Mouse (Mus musculus): ENCODE measurements around the gene Tab1. TPM values are rescaled to one million over a fixed set of nuclear protein-coding genes. Genes with fewer than 3 reads are reported as not detected.

Gene Tab1
- polyA plus RNA-seq, 1 experiment from 2014 or later = 29.9 TPM

- 78% methylated on average over 3 of the region's 3 CpGs for WGBS
- Histone ChIP-seq H3K27me3 (ENCODE audit: control insufficient read depth, insufficient read depth, low read length) (no peaks in the 10 kb centered on the region), H3K9me3 (replicated peaks; ENCODE audit: control insufficient read depth, low read length) (no peaks in the 10 kb centered on the region), H3K4me1 (ENCODE audit: control insufficient read depth, insufficient read depth, low read length) (peaks cover 28% of the 10 kb centered on the region), H3K4me3 (ENCODE audit: low read length) (no peak overlapping the region), H3K27ac (ENCODE audit: low read length) (no peak overlapping the region), H3K36me3 (ENCODE audit: control insufficient read depth, insufficient read depth) (no peaks in the 10 kb centered on the region), H3K4me2 (ENCODE audit: low read depth, low read length) (no peak overlapping the region), H3K9ac (ENCODE audit: low read length) (no peak overlapping the region)
- no peak for ATAC-seq (replicated peaks; ENCODE audit: extremely low read depth, insufficient read depth, low FRiP score)
Observed at GRCm38 (mm10) chr15:80100196-80100595, 32.7 kb upstream of the Tab1 start.

DNA sequence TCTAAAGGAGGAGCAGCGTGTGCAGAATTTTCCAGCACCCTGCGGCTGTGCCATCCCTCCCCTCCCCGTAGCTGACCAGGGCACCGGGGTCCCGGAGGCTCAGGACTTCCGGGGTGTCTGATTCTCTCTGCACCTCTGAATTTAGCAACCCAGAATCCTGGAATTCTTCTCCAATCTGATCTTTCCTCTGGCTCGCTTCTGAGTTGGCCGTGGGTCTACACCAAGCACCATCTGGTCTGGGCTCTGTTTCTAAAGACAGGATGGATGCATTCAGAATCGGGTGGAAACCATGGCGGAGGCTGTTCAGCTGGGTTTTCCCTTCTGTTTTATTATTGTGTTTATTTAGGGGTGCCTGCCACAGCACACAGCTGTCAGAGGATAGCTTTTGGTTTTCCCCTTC, 32.1 kb upstream of the Tab1 start:
- ATAC-seq (replicated peaks; ENCODE audit: extremely low read depth, insufficient read depth, low FRiP score) = no peak
- Histone ChIP-seq H3K9ac (ENCODE audit: low read length) (no peak overlapping the region), H3K36me3 (ENCODE audit: control insufficient read depth, insufficient read depth) (no peaks in the 10 kb centered on the region), H3K4me3 (ENCODE audit: low read length) (no peak overlapping the region), H3K4me1 (ENCODE audit: control insufficient read depth, insufficient read depth, low read length) (peaks cover 28% of the 10 kb centered on the region), H3K27ac (ENCODE audit: low read length) (no peak overlapping the region), H3K27me3 (ENCODE audit: control insufficient read depth, insufficient read depth, low read length) (no peaks in the 10 kb centered on the region), H3K9me3 (replicated peaks; ENCODE audit: control insufficient read depth, low read length) (no peaks in the 10 kb centered on the region), H3K4me2 (ENCODE audit: low read depth, low read length) (no peak overlapping the region)
- 72% methylated on average over 10 of the region's 10 CpGs for WGBS

- no peaks in the 10 kb centered on the region for H3K27me3 ChIP-seq (ENCODE audit: control insufficient read depth, insufficient read depth, low read length)
- no peak overlapping the region for H3K4me2 ChIP-seq (ENCODE audit: low read depth, low read length)
- no peak for ATAC-seq (replicated peaks; ENCODE audit: extremely low read depth, insufficient read depth, low FRiP score)
- H3K9me3 ChIP-seq (replicated peaks; ENCODE audit: control insufficient read depth, low read length) = no peaks in the 10 kb centered on the region
- no peak overlapping the region for H3K9ac ChIP-seq (ENCODE audit: low read length)
- peaks cover 27% of the 10 kb centered on the region for H3K4me1 ChIP-seq (ENCODE audit: control insufficient read depth, insufficient read depth, low read length)
- no peaks in the 10 kb centered on the region for H3K36me3 ChIP-seq (ENCODE audit: control insufficient read depth, insufficient read depth)
- no peak overlapping the region for H3K4me3 ChIP-seq (ENCODE audit: low read length)
- 83% methylated on average over 6 of the region's 6 CpGs for WGBS
- H3K27ac ChIP-seq (ENCODE audit: low read length) = no peak overlapping the region
Observed at GRCm38 (mm10) chr15:80101503-80101902, 31.4 kb upstream of the Tab1 start.

GRCm38 (mm10) chr15:80102495-80102894, 30.4 kb upstream of the Tab1 start:
- peaks cover 17% of the 10 kb centered on the region for H3K4me1 ChIP-seq (ENCODE audit: control insufficient read depth, insufficient read depth, low read length)
- ATAC-seq (replicated peaks; ENCODE audit: extremely low read depth, insufficient read depth, low FRiP score) = no peak
- H3K9ac ChIP-seq (ENCODE audit: low read length) = no peak overlapping the region
- no peak overlapping the region for H3K4me2 ChIP-seq (ENCODE audit: low read depth, low read length)
- H3K9me3 ChIP-seq (replicated peaks; ENCODE audit: control insufficient read depth, low read length) = no peaks in the 10 kb centered on the region
- H3K4me3 ChIP-seq (ENCODE audit: low read length) = no peak overlapping the region
- H3K27me3 ChIP-seq (ENCODE audit: control insufficient read depth, insufficient read depth, low read length) = no peaks in the 10 kb centered on the region
- no peak overlapping the region for H3K27ac ChIP-seq (ENCODE audit: low read length)
- 77% methylated on average over 6 of the region's 6 CpGs for WGBS
- H3K36me3 ChIP-seq (ENCODE audit: control insufficient read depth, insufficient read depth) = no peaks in the 10 kb centered on the region

DNA sequence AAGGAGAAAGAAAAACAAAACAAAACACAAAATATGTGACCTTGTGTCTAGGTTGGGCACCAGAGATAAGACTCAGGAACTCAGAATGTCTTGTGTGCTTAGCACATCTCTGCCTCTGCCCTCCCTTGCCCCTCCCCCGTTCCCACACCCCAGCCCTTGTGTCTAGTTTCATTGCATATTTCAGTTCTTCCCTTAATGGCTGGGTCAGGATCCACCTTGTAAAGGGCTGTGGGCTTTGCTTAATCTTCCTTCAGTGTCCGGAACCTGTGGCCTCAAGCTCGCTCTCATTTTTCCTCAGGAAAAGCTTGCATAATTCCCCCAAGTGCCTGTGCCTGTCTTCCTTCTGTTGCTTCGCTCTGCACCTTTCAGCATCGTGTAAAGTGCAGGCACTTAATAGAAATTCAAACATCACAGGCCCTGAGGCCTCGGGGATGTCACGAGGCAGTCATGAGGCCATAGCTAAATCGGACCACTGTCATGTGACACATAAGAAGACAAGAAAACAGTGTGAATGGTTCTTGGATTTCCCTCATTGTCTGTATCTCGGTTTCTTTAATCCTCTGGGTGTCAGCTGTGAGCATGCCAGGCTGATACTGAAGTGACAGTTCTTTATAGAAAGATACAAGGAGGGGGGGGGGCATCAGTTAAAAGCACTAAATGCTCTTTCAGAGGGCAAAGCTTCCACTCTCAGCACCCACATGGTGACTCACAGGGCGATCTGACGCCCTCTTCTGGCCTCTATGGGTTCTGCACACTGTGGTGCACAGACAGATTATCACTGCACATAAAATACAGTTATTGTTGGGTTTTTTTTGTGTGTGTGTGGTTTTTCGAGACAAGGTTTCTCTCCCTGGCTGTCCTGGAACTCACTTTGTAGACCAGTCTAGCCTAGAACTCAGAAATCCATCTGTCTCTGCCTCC, 27.2 kb upstream of the Tab1 start:
- ATAC-seq (replicated peaks; ENCODE audit: extremely low read depth, insufficient read depth, low FRiP score) = peak; percentile 61; the same call in 1 of the 2 replicates
- H3K9me3 ChIP-seq (replicated peaks; ENCODE audit: control insufficient read depth, low read length) = no peaks in the 10 kb centered on the region
- no peaks in the 10 kb centered on the region for H3K36me3 ChIP-seq (ENCODE audit: control insufficient read depth, insufficient read depth)
- no peak overlapping the region for H3K27ac ChIP-seq (ENCODE audit: low read length)
- no peaks in the 10 kb centered on the region for H3K27me3 ChIP-seq (ENCODE audit: control insufficient read depth, insufficient read depth, low read length)
- no peaks in the 10 kb centered on the region; the same call in 1 of the 2 replicates for H3K4me1 ChIP-seq (ENCODE audit: control insufficient read depth, insufficient read depth, low read length)
- H3K9ac ChIP-seq (ENCODE audit: low read length) = no peak overlapping the region
- H3K4me2 ChIP-seq (ENCODE audit: low read depth, low read length) = no peak overlapping the region
- 53% methylated on average over 12 of the region's 12 CpGs for WGBS
- H3K4me3 ChIP-seq (ENCODE audit: low read length) = no peak overlapping the region

DNA sequence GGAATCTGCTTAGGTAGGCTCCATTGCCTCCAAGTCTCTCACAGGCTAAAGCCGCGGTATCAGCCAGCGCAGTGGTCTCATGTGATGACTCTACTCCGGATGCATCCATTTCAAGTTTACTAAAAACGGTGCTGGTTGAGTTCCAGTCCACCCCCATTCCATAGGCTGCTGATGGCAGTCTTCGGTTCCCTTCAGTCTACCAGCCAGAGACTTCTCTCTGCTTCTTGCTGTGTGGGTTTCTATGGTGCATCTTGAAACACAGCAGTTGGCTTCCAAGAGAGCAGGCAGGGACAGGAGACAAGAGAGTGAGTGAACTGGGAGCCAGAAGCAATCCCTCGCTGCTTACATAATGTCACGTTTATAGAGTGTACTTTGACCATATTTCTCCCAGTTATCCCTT, 25.8 kb upstream of the Tab1 start:
- Histone ChIP-seq H3K4me3 (ENCODE audit: low read length) (no peak overlapping the region), H3K36me3 (ENCODE audit: control insufficient read depth, insufficient read depth) (no peaks in the 10 kb centered on the region)
- WGBS = 93% methylated on average over 8 of the region's 8 CpGs

GRCm38 (mm10) chr15:80107575-80107974, 25.4 kb upstream of the Tab1 start:
- Histone ChIP-seq H3K9ac (ENCODE audit: low read length) (no peak overlapping the region), H3K4me3 (ENCODE audit: low read length) (no peak overlapping the region), H3K4me1 (ENCODE audit: control insufficient read depth, insufficient read depth, low read length) (no peaks in the 10 kb centered on the region; the same call in 1 of the 2 replicates), H3K27me3 (ENCODE audit: control insufficient read depth, insufficient read depth, low read length) (no peaks in the 10 kb centered on the region), H3K9me3 (replicated peaks; ENCODE audit: control insufficient read depth, low read length) (peaks cover 2% of the 10 kb centered on the region; the same call in 1 of the 2 replicates), H3K27ac (ENCODE audit: low read length) (no peak overlapping the region), H3K4me2 (ENCODE audit: low read depth, low read length) (no peak overlapping the region), H3K36me3 (ENCODE audit: control insufficient read depth, insufficient read depth) (no peaks in the 10 kb centered on the region)
- WGBS = 83% methylated on average over 3 of the region's 3 CpGs
- no peak for ATAC-seq (replicated peaks; ENCODE audit: extremely low read depth, insufficient read depth, low FRiP score)

More for the DNA sequence above, 25.8 kb upstream of the Tab1 start:
- H3K4me1 ChIP-seq (ENCODE audit: control insufficient read depth, insufficient read depth, low read length) = no peaks in the 10 kb centered on the region; the same call in 1 of the 2 replicates
- H3K4me2 ChIP-seq (ENCODE audit: low read depth, low read length) = no peak overlapping the region
- no peak overlapping the region for H3K9ac ChIP-seq (ENCODE audit: low read length)
- no peak for ATAC-seq (replicated peaks; ENCODE audit: extremely low read depth, insufficient read depth, low FRiP score)
- no peaks in the 10 kb centered on the region for H3K9me3 ChIP-seq (replicated peaks; ENCODE audit: control insufficient read depth, low read length)
- no peaks in the 10 kb centered on the region for H3K27me3 ChIP-seq (ENCODE audit: control insufficient read depth, insufficient read depth, low read length)
- H3K27ac ChIP-seq (ENCODE audit: low read length) = no peak overlapping the region

- H3K9ac ChIP-seq (ENCODE audit: low read length) = no peak overlapping the region
Observed at GRCm38 (mm10) chr15:80111436-80111835, 21.5 kb upstream of the Tab1 start.

DNA sequence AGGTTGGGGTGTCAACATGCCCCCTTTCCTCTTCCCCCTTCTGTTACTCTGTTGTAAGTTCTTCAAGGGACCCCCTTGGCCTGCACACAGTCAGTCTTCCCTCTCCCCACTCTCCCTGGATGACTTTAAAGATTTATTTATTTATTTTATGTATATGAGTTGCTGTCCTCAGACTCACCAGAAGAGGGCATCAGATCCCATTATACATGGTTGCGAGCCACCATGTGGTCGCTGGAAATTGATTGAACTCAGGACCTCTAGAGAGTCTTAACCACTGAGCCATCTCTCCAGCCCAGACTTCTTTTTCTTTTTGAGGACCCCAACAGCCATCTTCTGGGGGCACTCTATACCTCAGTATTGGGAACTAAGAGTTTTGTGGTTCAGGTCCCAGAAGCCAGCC, 20.4 kb upstream of the Tab1 start:
- peaks cover 4% of the 10 kb centered on the region; the same call in 1 of the 2 replicates for H3K9me3 ChIP-seq (replicated peaks; ENCODE audit: control insufficient read depth, low read length)
- no peaks in the 10 kb centered on the region for H3K36me3 ChIP-seq (ENCODE audit: control insufficient read depth, insufficient read depth)
- no peak overlapping the region for H3K27ac ChIP-seq (ENCODE audit: low read length)
- ATAC-seq (replicated peaks; ENCODE audit: extremely low read depth, insufficient read depth, low FRiP score) = no peak
- no peaks in the 10 kb centered on the region for H3K4me1 ChIP-seq (ENCODE audit: control insufficient read depth, insufficient read depth, low read length)
- H3K9ac ChIP-seq (ENCODE audit: low read length) = no peak overlapping the region
- H3K4me2 ChIP-seq (ENCODE audit: low read depth, low read length) = no peak overlapping the region
- 53% methylated on average over 2 of the region's 2 CpGs for WGBS
- H3K4me3 ChIP-seq (ENCODE audit: low read length) = no peak overlapping the region
- H3K27me3 ChIP-seq (ENCODE audit: control insufficient read depth, insufficient read depth, low read length) = no peaks in the 10 kb centered on the region

More at GRCm38 (mm10) chr15:80111436-80111835, 21.5 kb upstream of the Tab1 start:
- Histone ChIP-seq H3K4me1 (ENCODE audit: control insufficient read depth, insufficient read depth, low read length) (no peaks in the 10 kb centered on the region), H3K4me2 (ENCODE audit: low read depth, low read length) (no peak overlapping the region), H3K9me3 (replicated peaks; ENCODE audit: control insufficient read depth, low read length) (peaks cover 4% of the 10 kb centered on the region; the same call in 1 of the 2 replicates), H3K36me3 (ENCODE audit: control insufficient read depth, insufficient read depth) (no peaks in the 10 kb centered on the region), H3K27me3 (ENCODE audit: control insufficient read depth, insufficient read depth, low read length) (no peaks in the 10 kb centered on the region), H3K27ac (ENCODE audit: low read length) (no peak overlapping the region), H3K4me3 (ENCODE audit: low read length) (no peak overlapping the region)
- no peak for ATAC-seq (replicated peaks; ENCODE audit: extremely low read depth, insufficient read depth, low FRiP score)
- WGBS = 80% methylated on average over 12 of the region's 12 CpGs

Measured in heart, embryonic 16.5 days (tissue).